Mouse (Mus musculus) R1 (cell line): ENCODE measurements at regions not wholly inside any gene's neighbourhood (a gene's known extent, or its start where the extent isn't known, plus 50 kb on each side); places are given as distances from the start of the nearest gene placed in this dataset.

ENCODE experiments used
- DNase-seq: peaks from one replicate; pipeline ENCODE4 v3.0.0-alpha.2; 2018; ENCODE audit warnings: low read depth, low spot score

DNA sequence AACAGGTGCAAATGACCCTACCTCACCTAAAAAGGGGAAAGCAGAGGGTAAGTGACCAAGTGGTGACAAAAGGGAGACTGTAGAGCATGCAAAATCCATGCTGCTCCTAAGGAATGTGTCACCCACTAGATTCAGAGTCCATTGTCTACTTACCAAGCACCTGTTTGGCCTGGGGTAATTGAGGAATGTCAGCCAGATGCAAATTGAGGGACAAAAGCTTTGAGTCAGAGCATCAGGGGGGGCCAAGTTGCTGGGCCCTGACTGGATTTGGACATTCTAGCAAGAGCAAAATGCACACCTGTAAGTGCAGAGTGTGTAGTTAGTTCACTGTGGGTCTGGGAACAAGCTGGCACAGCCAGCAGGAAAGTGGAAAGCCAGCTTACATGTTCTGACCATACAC lies 2783.6 kb downstream of the Gm37988 start:
- DNase-seq, result peak; percentile 54
